21 mouse cellular contexts compared by ENCODE assay signal in genomic region chr4:142789048-142789447, GRCm38 (mm10).
"Had no signal": no experiment of that assay in that cellular context is flagged by ENCODE, and none has a peak within 500 bp of the region (broad histone marks: within the 10 kb centered on the region; RNA-seq: fewer than 3 reads in every experiment).

No protein-coding gene starts in this region.

- H3K4me1 ChIP-seq: limb, embryonic 12.5 days; limb, embryonic 15.5 days; midbrain, embryonic 12.5 days; midbrain, embryonic 15.5 days; neural tube, embryonic 12.5 days; neural tube, embryonic 15.5 days had no signal

- H3K27ac ChIP-seq: limb, embryonic 12.5 days; limb, embryonic 15.5 days; liver, embryonic 14.5 days; macrophage; midbrain, embryonic 12.5 days; midbrain, embryonic 15.5 days; neural tube, embryonic 12.5 days; neural tube, embryonic 15.5 days had no signal

- H3K9ac ChIP-seq: limb, embryonic 12.5 days; limb, embryonic 15.5 days; liver, embryonic 14.5 days; liver, postnatal 0 days; lung, embryonic 14.5 days; midbrain, embryonic 12.5 days; midbrain, embryonic 15.5 days; neural tube, embryonic 12.5 days; neural tube, embryonic 15.5 days had no signal

- H3K4me2 ChIP-seq: limb, embryonic 12.5 days; limb, embryonic 15.5 days; liver, embryonic 11.5 days; lung, embryonic 14.5 days; midbrain, embryonic 12.5 days; midbrain, embryonic 15.5 days; neural tube, embryonic 12.5 days; neural tube, embryonic 15.5 days had no signal

- ATAC-seq: liver, postnatal 0 days; lung, postnatal 0 days; midbrain, embryonic 15.5 days had no signal

- H3K36me3 ChIP-seq: limb, embryonic 12.5 days; limb, embryonic 15.5 days; midbrain, embryonic 12.5 days; midbrain, embryonic 15.5 days; neural tube, embryonic 12.5 days; neural tube, embryonic 15.5 days had no signal

- H3K4me3 ChIP-seq: limb, embryonic 12.5 days; limb, embryonic 15.5 days; midbrain, embryonic 12.5 days; midbrain, embryonic 15.5 days; neural tube, embryonic 12.5 days; neural tube, embryonic 15.5 days had no signal

- H3K9me3 ChIP-seq: limb, embryonic 12.5 days; limb, embryonic 15.5 days; midbrain, embryonic 12.5 days; midbrain, embryonic 15.5 days; neural tube, embryonic 12.5 days; neural tube, embryonic 15.5 days had no signal

- DNase-seq: kidney, postnatal 14 days; kidney, postnatal 4 days; left cerebral cortex, postnatal 4 days; liver, postnatal 0 days; lung, embryonic 14.5 days; right cerebral cortex, adult 18-20 months; right cerebral cortex, postnatal 14 days; right cerebral cortex, postnatal 4 days; spleen, adult 18-20 months; thymus, adult 18-20 months; thymus, postnatal 36 days had no signal

- H3K27me3 ChIP-seq: limb, embryonic 12.5 days; limb, embryonic 15.5 days; midbrain, embryonic 12.5 days; midbrain, embryonic 15.5 days; neural tube, embryonic 12.5 days; neural tube, embryonic 15.5 days had no signal
